Mouse (Mus musculus) spleen, adult 2 months (tissue): ENCODE data around the gene Cyp2d34. TPM values are rescaled to one million over a fixed set of nuclear protein-coding genes. Genes with fewer than 3 reads are reported as not detected.

ENCODE experiments used
- DNase-seq, 2 experiments: peaks; one replicate each; pipeline versions ENCODE4 v3.0.0 to v3.0.0-alpha.2; 2012 to 2021; ENCODE audit warnings: low spot score in 2 of 2, low read depth in 1 of 2
- H3K27ac ChIP-seq: fragments of 200-500 bp; 2 replicates; pipeline ENCODE4 v1.5.1; 2012; ENCODE audit warnings: low read length, inconsistent platforms; ENCODE audit not compliant: insufficient read depth
- H3K27me3 ChIP-seq: fragments of 200-500 bp; 2 replicates; pipeline ENCODE4 v1.6.1; 2012; ENCODE audit warnings: mild to moderate bottlenecking, moderate library complexity, low read length, inconsistent platforms; ENCODE audit not compliant: control insufficient read depth, insufficient read depth
- H3K36me3 ChIP-seq: fragments of 200-500 bp; 2 replicates; pipeline ENCODE4 v1.6.1; 2012; ENCODE audit warnings: mild to moderate bottlenecking, low read length, inconsistent platforms; ENCODE audit not compliant: control insufficient read depth, insufficient read depth
- H3K4me1 ChIP-seq: fragments of 200-500 bp; 2 replicates; pipeline ENCODE4 v1.6.1; 2011; ENCODE audit warnings: inconsistent platforms; ENCODE audit not compliant: control insufficient read depth, insufficient read depth, insufficient read length
- H3K4me3 ChIP-seq: fragments of 200-500 bp; 2 replicates; pipeline ENCODE4 v1.5.1; 2011; ENCODE audit warnings: mild to moderate bottlenecking, inconsistent platforms; ENCODE audit not compliant: insufficient read depth, insufficient read length; ENCODE audit errors: extremely low read depth
- CTCF ChIP-seq: fragments of 200-500 bp; IDR thresholded peaks from 2 replicates; pipeline ENCODE4 v1.5.1; 2011; ENCODE audit warnings: mild to moderate bottlenecking, inconsistent platforms; ENCODE audit not compliant: insufficient read depth, insufficient read length, insufficient replicate concordance; ENCODE audit errors: extremely low read depth
- POLR2A ChIP-seq: fragments of 200-500 bp; IDR thresholded peaks from 2 replicates; pipeline ENCODE4 v1.6.1; 2011; ENCODE audit warnings: low read depth, low read length, inconsistent platforms
- WGBS: fragments of 180-500 bp; shearing (Covaris S2); methylation state at CpG from one replicate; pipeline ENCODE4 v1.1.7; 2018; 5-methylcytosine and 5-hydroxymethylcytosine counted together
- polyA plus RNA-seq: library from polyadenylated mRNA; depleted of rRNA; stranded (reverse); fragments of >200 nt; gene quantifications from 2 replicates; pipeline ENCODE4 v1.2.3, GENCODE M21; 2012; rRNA removed

The Cyp2d34 gene
- polyA plus RNA-seq, 1 experiment, result 0.05 TPM

- H3K36me3 ChIP-seq, result no peaks in the 10 kb centered on the region
- no peak for TF ChIP-seq CTCF
- no peak for TF ChIP-seq POLR2A
- no peak overlapping the region for H3K4me3 ChIP-seq
- no peaks in the 10 kb centered on the region for H3K27me3 ChIP-seq
- 82% methylated on average over 1 of the region's 1 CpGs for WGBS
- no peak for DNase-seq
- H3K27ac ChIP-seq, result no peak overlapping the region
- no peaks in the 10 kb centered on the region for H3K4me1 ChIP-seq
Measured at GRCm38 (mm10) chr15:82572856-82573255, 47.9 kb downstream of the Cyp2d34 start.

Other genes starting within 250 kb of the Cyp2d34 start
- 11.3 and 12.0 TPM in 2 replicates for gene Cyp2d22, start 240.7 kb downstream of the Cyp2d34 start, polyA plus RNA-seq
- not detected in 2 replicates for gene Cyp2d11, start 226.9 kb downstream of the Cyp2d34 start, polyA plus RNA-seq
- 0.08 and 0.19 TPM in 2 replicates for gene Cyp2d10, start 213.8 kb downstream of the Cyp2d34 start, polyA plus RNA-seq
- not detected in 2 replicates for gene Cyp2d9, start 187.5 kb downstream of the Cyp2d34 start, polyA plus RNA-seq
- gene Cyp2d12, start 65.9 kb downstream of the Cyp2d34 start, polyA plus RNA-seq, result not detected in 2 replicates
- not detected in 2 replicates for gene Cyp2d40, start 143.2 kb upstream of the Cyp2d34 start, polyA plus RNA-seq
- gene Cyp2d26, start 173.3 kb upstream of the Cyp2d34 start, polyA plus RNA-seq, result 0.19 and 0.30 TPM in 2 replicates